Mouse (Mus musculus) kidney, adult 9 months (tissue): ENCODE results near the gene Uba5.

ENCODE experiments used
- DNase-seq: peaks from one replicate; pipeline ENCODE4 v3.0.0; 2022

The Uba5 gene

GRCm38 (mm10) chr9:104051028-104051427 is 11.9 kb downstream of the Uba5 start:
- DNase-seq = no peak

GRCm38 (mm10) chr9:104043676-104044075 is 19.3 kb downstream of the Uba5 start:
- peak; percentile 78 for DNase-seq

GRCm38 (mm10) chr9:104040362-104040761 is 22.6 kb downstream of the Uba5 start, which contains the start of gene Gm28305:
Gm28305 (plus strand) TSS chr9:104040662.
- DNase-seq = no peak

GRCm38 (mm10) chr9:104039742-104040141 is 23.2 kb downstream of the Uba5 start:
- no peak for DNase-seq

- DNase-seq = no peak
Measured at GRCm38 (mm10) chr9:104039031-104039695, 23.8 kb downstream of the Uba5 start.

- no peak for DNase-seq
Measured at GRCm38 (mm10) chr9:104038266-104038665, 24.7 kb downstream of the Uba5 start.

GRCm38 (mm10) chr9:104035261-104036015 is 27.5 kb downstream of the Uba5 start:
- DNase-seq = peak; percentile 80

- no peak for DNase-seq
Measured at GRCm38 (mm10) chr9:104034718-104035117, 28.2 kb downstream of the Uba5 start.

GRCm38 (mm10) chr9:104034231-104034630 is 28.7 kb downstream of the Uba5 start:
- DNase-seq = no peak

- no peak for DNase-seq
Measured at GRCm38 (mm10) chr9:104029861-104030260, 33.1 kb downstream of the Uba5 start.

GRCm38 (mm10) chr9:104027186-104027585 is 35.7 kb downstream of the Uba5 start:
- no peak for DNase-seq

- DNase-seq = peak; percentile 52
Measured at GRCm38 (mm10) chr9:104021026-104021425, 41.9 kb downstream of the Uba5 start.

GRCm38 (mm10) chr9:104014526-104014925 is 48.4 kb downstream of the Uba5 start:
- no peak for DNase-seq

GRCm38 (mm10) chr9:104002913-104003330 is 60.0 kb downstream of the Uba5 start:
- peak; percentile 76 for DNase-seq

GRCm38 (mm10) chr9:104001921-104002859 is 60.7 kb downstream of the Uba5 start, which contains the start of gene Nphp3:
Nphp3 (plus strand) TSS chr9:104002544.
- peak; percentile 100 for DNase-seq

GRCm38 (mm10) chr9:104000601-104001000 is 62.3 kb downstream of the Uba5 start:
- DNase-seq = peak; percentile 88
